Mouse (Mus musculus): ENCODE measurements around the gene Serp1. TPM values are rescaled to one million over a fixed set of nuclear protein-coding genes. Genes with fewer than 3 reads are reported as not detected.

Gene Serp1
- 53.7 and 95.4 TPM in 2 replicates for polyA plus RNA-seq (2012; ENCODE audit: low replicate concordance)

DNA sequence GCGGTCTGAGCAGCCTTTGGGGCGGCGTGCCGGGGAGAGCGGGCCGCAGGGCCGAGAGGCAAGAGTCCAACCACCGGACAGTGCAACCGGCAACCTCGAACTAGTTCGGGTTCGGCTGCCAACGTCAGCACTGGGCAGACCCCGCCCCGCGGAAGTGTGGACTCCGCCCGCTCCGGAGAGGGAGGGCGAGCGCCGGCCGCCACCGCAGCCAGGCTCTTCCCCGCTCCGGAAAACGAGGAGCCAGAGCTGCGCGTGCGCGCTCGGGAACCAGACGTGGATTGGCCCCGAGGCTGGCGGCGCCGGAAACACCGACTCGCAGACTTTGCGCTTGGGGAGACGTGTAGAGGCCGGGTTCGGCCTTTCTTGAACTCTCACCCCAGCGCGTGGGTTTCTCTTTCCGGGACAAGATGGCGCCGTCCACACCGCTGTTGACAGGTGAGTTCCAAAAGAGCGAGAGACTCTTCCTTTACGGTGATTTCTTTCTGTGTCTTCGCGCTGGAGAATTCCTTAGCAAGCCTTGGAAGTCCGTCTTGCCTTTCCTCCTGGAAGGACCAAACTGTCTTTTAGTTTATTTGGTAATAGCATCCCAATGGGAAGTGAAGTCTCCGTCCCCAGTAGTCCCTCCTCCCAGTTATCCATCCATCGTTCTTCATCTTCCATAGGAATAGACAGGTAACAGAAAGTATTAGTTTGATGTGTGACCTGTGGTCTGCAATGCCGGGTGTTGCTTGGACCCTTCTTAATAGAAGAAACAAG lies at the start of gene Serp1, which contains the start of gene Eif2a:
Gene Serp1, minus strand, starts transcription at position 241 of the 756 bp plus-strand sequence.
Gene Eif2a, plus strand, starts transcription at position 170 of the 756 bp plus-strand sequence.

Other genes with a start within 250 kb of the Serp1 start
- gene Tsc22d2, start 111.2 kb downstream of the Serp1 start, polyA plus RNA-seq (2012; ENCODE audit: low replicate concordance), result 35.6 and 44.7 TPM in 2 replicates
- gene Eif2a, start 71 bp downstream of the Serp1 start, polyA plus RNA-seq (2012; ENCODE audit: low replicate concordance), result 1.3 and 12.1 TPM in 2 replicates
- gene Selenot, start 50.7 kb upstream of the Serp1 start, polyA plus RNA-seq (2012; ENCODE audit: low replicate concordance), result 12.2 and 16.5 TPM in 2 replicates
- gene Erich6, start 111.3 kb upstream of the Serp1 start, polyA plus RNA-seq (2012; ENCODE audit: low replicate concordance), result not detected in 2 replicates
- gene Siah2, start 166.5 kb upstream of the Serp1 start, polyA plus RNA-seq (2012; ENCODE audit: low replicate concordance), result 22.1 and 43.9 TPM in 2 replicates

Measured in leukemia stem cell, adult 10-12 weeks (primary cell).